Mouse (Mus musculus) thymus, postnatal 36 days (tissue): ENCODE data around the gene Myo15b.
"Not testable (repeated sequence)": the region's sequence is repeated elsewhere in the genome, so short reads cannot be mapped to it uniquely, and the experiment has no call there.

Experiments
- DNase-seq, 2 experiments: peaks; one replicate each; pipeline ENCODE4 v3.0.0; 2022; ENCODE audit warnings: mixed read lengths in 2 of 2

Gene Myo15b

GRCm38 (mm10) chr11:115831518-115831917 is 26.7 kb upstream of the Myo15b start:
- DNase-seq: no peak

GRCm38 (mm10) chr11:115832064-115832463 is 26.1 kb upstream of the Myo15b start:
- DNase-seq: no peak

- no peak for DNase-seq
These were observed 25.7 kb upstream of the Myo15b start for GRCm38 (mm10) chr11:115832523-115832922.

GRCm38 (mm10) chr11:115833021-115833513 is 25.1 kb upstream of the Myo15b start:
- no peak for DNase-seq

GRCm38 (mm10) chr11:115834033-115834432 is 24.2 kb upstream of the Myo15b start:
- DNase-seq: no peak

- no peak for DNase-seq
These were observed 21.4 kb upstream of the Myo15b start for GRCm38 (mm10) chr11:115836656-115837395.

- DNase-seq: no peak
These were observed 20.4 kb upstream of the Myo15b start for GRCm38 (mm10) chr11:115837606-115838345.

- DNase-seq: no peak
These were observed 19.3 kb upstream of the Myo15b start for GRCm38 (mm10) chr11:115838895-115839311.

GRCm38 (mm10) chr11:115839732-115840131 is 18.5 kb upstream of the Myo15b start:
- DNase-seq: no peak

GRCm38 (mm10) chr11:115841044-115841443 is 17.2 kb upstream of the Myo15b start:
- DNase-seq: no peak

GRCm38 (mm10) chr11:115841961-115842550 is 16.1 kb upstream of the Myo15b start:
- DNase-seq: no peak

- no peak for DNase-seq
These were observed 14.9 kb upstream of the Myo15b start for GRCm38 (mm10) chr11:115843141-115843890.

GRCm38 (mm10) chr11:115843891-115844239 is 14.3 kb upstream of the Myo15b start:
- no peak for DNase-seq

GRCm38 (mm10) chr11:115844240-115844639 is 14.0 kb upstream of the Myo15b start:
- DNase-seq: no peak

- no peak for DNase-seq
These were observed 12.4 kb upstream of the Myo15b start for GRCm38 (mm10) chr11:115845819-115846218.

GRCm38 (mm10) chr11:115854674-115855073 is 3.5 kb upstream of the Myo15b start:
- no peak for DNase-seq

GRCm38 (mm10) chr11:115857146-115857545 is 1.1 kb upstream of the Myo15b start:
- not testable (repeated sequence) for DNase-seq

GRCm38 (mm10) chr11:115857936-115858335 is 270 bp upstream of the Myo15b start:
- DNase-seq: no peak

- peak; percentile 83 to 85 for DNase-seq
These were observed 1.1 kb downstream of the Myo15b start for GRCm38 (mm10) chr11:115859143-115859945.

GRCm38 (mm10) chr11:115863895-115864294 is 5.7 kb downstream of the Myo15b start:
- DNase-seq: no peak

GRCm38 (mm10) chr11:115869393-115869792 is 11.2 kb downstream of the Myo15b start:
- no peak for DNase-seq

GRCm38 (mm10) chr11:115872437-115872836 is 14.2 kb downstream of the Myo15b start:
- no peak for DNase-seq
